Mouse (Mus musculus): ENCODE measurements around the gene Sectm1b. TPM values are rescaled to one million over a fixed set of nuclear protein-coding genes. Genes with fewer than 3 reads are reported as not detected.

The Sectm1b gene
- polyA plus RNA-seq, 1 experiment from 2014 or later: not detected

- H3K27me3 ChIP-seq (replicated peaks; ENCODE audit: control insufficient read depth, insufficient read depth, low read length): no peaks in the 10 kb centered on the region
- no peak overlapping the region for H3K27ac ChIP-seq (ENCODE audit: low read depth, low read length)
- H3K9ac ChIP-seq (ENCODE audit: low read depth, low read length): no peak overlapping the region
- H3K4me3 ChIP-seq (ENCODE audit: low read length): no peak overlapping the region
- 89% methylated on average over 4 of the region's 4 CpGs for WGBS
- H3K36me3 ChIP-seq (ENCODE audit: control insufficient read depth, insufficient read depth, low read length): no peaks in the 10 kb centered on the region
- H3K4me2 ChIP-seq (ENCODE audit: low read length): no peak overlapping the region
- no peaks in the 10 kb centered on the region for H3K9me3 ChIP-seq (ENCODE audit: control insufficient read depth, low read length)
- ATAC-seq: no peak
- no peaks in the 10 kb centered on the region for H3K4me1 ChIP-seq (ENCODE audit: control insufficient read depth, insufficient read depth, low read depth, low read length)
These were observed 3.9 kb downstream of the Sectm1b start for GRCm38 (mm10) chr11:121059471-121059870.

GRCm38 (mm10) chr11:121058956-121059355 is 4.4 kb downstream of the Sectm1b start:
- H3K4me1 ChIP-seq (ENCODE audit: control insufficient read depth, insufficient read depth, low read depth, low read length): no peaks in the 10 kb centered on the region
- H3K27ac ChIP-seq (ENCODE audit: low read depth, low read length): no peak overlapping the region
- H3K36me3 ChIP-seq (ENCODE audit: control insufficient read depth, insufficient read depth, low read length): no peaks in the 10 kb centered on the region
- H3K9me3 ChIP-seq (ENCODE audit: control insufficient read depth, low read length): no peaks in the 10 kb centered on the region
- H3K27me3 ChIP-seq (replicated peaks; ENCODE audit: control insufficient read depth, insufficient read depth, low read length): no peaks in the 10 kb centered on the region
- no peak overlapping the region for H3K4me3 ChIP-seq (ENCODE audit: low read length)
- H3K9ac ChIP-seq (ENCODE audit: low read depth, low read length): no peak overlapping the region
- WGBS: 87% methylated on average over 4 of the region's 4 CpGs
- no peak overlapping the region for H3K4me2 ChIP-seq (ENCODE audit: low read length)
- no peak for ATAC-seq

- Histone ChIP-seq H3K9me3 (ENCODE audit: control insufficient read depth, low read length) (no peaks in the 10 kb centered on the region), H3K4me3 (ENCODE audit: low read length) (no peak overlapping the region), H3K27ac (ENCODE audit: low read depth, low read length) (no peak overlapping the region), H3K4me2 (ENCODE audit: low read length) (no peak overlapping the region), H3K9ac (ENCODE audit: low read depth, low read length) (no peak overlapping the region), H3K27me3 (replicated peaks; ENCODE audit: control insufficient read depth, insufficient read depth, low read length) (no peaks in the 10 kb centered on the region), H3K36me3 (ENCODE audit: control insufficient read depth, insufficient read depth, low read length) (no peaks in the 10 kb centered on the region), H3K4me1 (ENCODE audit: control insufficient read depth, insufficient read depth, low read depth, low read length) (no peaks in the 10 kb centered on the region)
- 76% methylated on average over 5 of the region's 5 CpGs for WGBS
- no peak for ATAC-seq
These were observed 5.2 kb downstream of the Sectm1b start for GRCm38 (mm10) chr11:121058122-121058521.

GRCm38 (mm10) chr11:121056536-121057236 is 6.7 kb downstream of the Sectm1b start:
- WGBS: 70% methylated on average over 7 of the region's 7 CpGs
- no peak overlapping the region for H3K4me2 ChIP-seq (ENCODE audit: low read length)

GRCm38 (mm10) chr11:121053536-121053935 is 9.8 kb downstream of the Sectm1b start:
- H3K27me3 ChIP-seq (replicated peaks; ENCODE audit: control insufficient read depth, insufficient read depth, low read length): no peaks in the 10 kb centered on the region
- no peaks in the 10 kb centered on the region for H3K4me1 ChIP-seq (ENCODE audit: control insufficient read depth, insufficient read depth, low read depth, low read length)
- H3K36me3 ChIP-seq (ENCODE audit: control insufficient read depth, insufficient read depth, low read length): no peaks in the 10 kb centered on the region
- H3K9ac ChIP-seq (ENCODE audit: low read depth, low read length): no peak overlapping the region
- no peak overlapping the region for H3K4me2 ChIP-seq (ENCODE audit: low read length)
- H3K4me3 ChIP-seq (ENCODE audit: low read length): no peak overlapping the region
- 17% methylated on average over 8 of the region's 8 CpGs for WGBS
- H3K27ac ChIP-seq (ENCODE audit: low read depth, low read length): no peak overlapping the region
- peak; percentile 65; the same call in 1 of the 2 replicates for ATAC-seq
- H3K9me3 ChIP-seq (ENCODE audit: control insufficient read depth, low read length): no peaks in the 10 kb centered on the region

More at GRCm38 (mm10) chr11:121056536-121057236, 6.7 kb downstream of the Sectm1b start:
- no peak for ATAC-seq
- no peak overlapping the region for H3K27ac ChIP-seq (ENCODE audit: low read depth, low read length)
- H3K4me3 ChIP-seq (ENCODE audit: low read length): no peak overlapping the region
- H3K4me1 ChIP-seq (ENCODE audit: control insufficient read depth, insufficient read depth, low read depth, low read length): no peaks in the 10 kb centered on the region
- H3K9ac ChIP-seq (ENCODE audit: low read depth, low read length): no peak overlapping the region
- H3K9me3 ChIP-seq (ENCODE audit: control insufficient read depth, low read length): no peaks in the 10 kb centered on the region
- no peaks in the 10 kb centered on the region for H3K27me3 ChIP-seq (replicated peaks; ENCODE audit: control insufficient read depth, insufficient read depth, low read length)
- no peaks in the 10 kb centered on the region for H3K36me3 ChIP-seq (ENCODE audit: control insufficient read depth, insufficient read depth, low read length)

- Histone ChIP-seq H3K4me2 (ENCODE audit: low read length) (no peak overlapping the region), H3K4me3 (ENCODE audit: low read length) (no peak overlapping the region), H3K27ac (ENCODE audit: low read depth, low read length) (no peak overlapping the region), H3K27me3 (replicated peaks; ENCODE audit: control insufficient read depth, insufficient read depth, low read length) (no peaks in the 10 kb centered on the region), H3K36me3 (ENCODE audit: control insufficient read depth, insufficient read depth, low read length) (no peaks in the 10 kb centered on the region), H3K9ac (ENCODE audit: low read depth, low read length) (no peak overlapping the region), H3K9me3 (ENCODE audit: control insufficient read depth, low read length) (no peaks in the 10 kb centered on the region), H3K4me1 (ENCODE audit: control insufficient read depth, insufficient read depth, low read depth, low read length) (no peaks in the 10 kb centered on the region)
- no peak for ATAC-seq
- 75% methylated on average over 4 of the region's 4 CpGs for WGBS
These were observed 11.0 kb downstream of the Sectm1b start for GRCm38 (mm10) chr11:121052387-121052786.

- ATAC-seq: no peak
- Histone ChIP-seq H3K4me3 (ENCODE audit: low read length) (no peak overlapping the region), H3K36me3 (ENCODE audit: control insufficient read depth, insufficient read depth, low read length) (no peaks in the 10 kb centered on the region), H3K9ac (ENCODE audit: low read depth, low read length) (no peak overlapping the region), H3K4me1 (ENCODE audit: control insufficient read depth, insufficient read depth, low read depth, low read length) (no peaks in the 10 kb centered on the region), H3K4me2 (ENCODE audit: low read length) (no peak overlapping the region), H3K27ac (ENCODE audit: low read depth, low read length) (no peak overlapping the region), H3K27me3 (replicated peaks; ENCODE audit: control insufficient read depth, insufficient read depth, low read length) (no peaks in the 10 kb centered on the region), H3K9me3 (ENCODE audit: control insufficient read depth, low read length) (no peaks in the 10 kb centered on the region)
- WGBS: 56% methylated on average over 1 of the region's 1 CpGs
These were observed 11.6 kb downstream of the Sectm1b start for GRCm38 (mm10) chr11:121051793-121052192.

- no peak overlapping the region for H3K27ac ChIP-seq (ENCODE audit: low read depth, low read length)
- no peak overlapping the region for H3K4me3 ChIP-seq (ENCODE audit: low read length)
- ATAC-seq: no peak
- H3K4me1 ChIP-seq (ENCODE audit: control insufficient read depth, insufficient read depth, low read depth, low read length): no peaks in the 10 kb centered on the region
- no peak overlapping the region for H3K9ac ChIP-seq (ENCODE audit: low read depth, low read length)
- no peaks in the 10 kb centered on the region for H3K36me3 ChIP-seq (ENCODE audit: control insufficient read depth, insufficient read depth, low read length)
- H3K9me3 ChIP-seq (ENCODE audit: control insufficient read depth, low read length): no peaks in the 10 kb centered on the region
- 74% methylated on average over 1 of the region's 1 CpGs for WGBS
- H3K4me2 ChIP-seq (ENCODE audit: low read length): no peak overlapping the region
- H3K27me3 ChIP-seq (replicated peaks; ENCODE audit: control insufficient read depth, insufficient read depth, low read length): no peaks in the 10 kb centered on the region; the same call in 1 of the 2 replicates
These were observed 13.5 kb downstream of the Sectm1b start for GRCm38 (mm10) chr11:121049840-121050239.

- WGBS: 58% methylated on average over 2 of the region's 2 CpGs
- Histone ChIP-seq H3K27me3 (replicated peaks; ENCODE audit: control insufficient read depth, insufficient read depth, low read length) (no peaks in the 10 kb centered on the region; the same call in 1 of the 2 replicates), H3K36me3 (ENCODE audit: control insufficient read depth, insufficient read depth, low read length) (no peaks in the 10 kb centered on the region), H3K4me1 (ENCODE audit: control insufficient read depth, insufficient read depth, low read depth, low read length) (no peaks in the 10 kb centered on the region), H3K27ac (ENCODE audit: low read depth, low read length) (no peak overlapping the region), H3K4me3 (ENCODE audit: low read length) (no peak overlapping the region), H3K9me3 (ENCODE audit: control insufficient read depth, low read length) (no peaks in the 10 kb centered on the region), H3K9ac (ENCODE audit: low read depth, low read length) (no peak overlapping the region), H3K4me2 (ENCODE audit: low read length) (no peak overlapping the region)
- no peak for ATAC-seq
These were observed 15.5 kb downstream of the Sectm1b start for GRCm38 (mm10) chr11:121047826-121048399.
